Mouse (Mus musculus) kidney, adult 8-10 months (tissue): ENCODE results near the gene Zfp128.
"Not testable (repeated sequence)": the region's sequence is repeated elsewhere in the genome, so short reads cannot be mapped to it uniquely, and the experiment has no call there.

ENCODE experiments used
- DNase-seq, 2 experiments: peaks; one replicate each; pipeline ENCODE4 v3.0.0; 2022

The Zfp128 gene

GRCm38 (mm10) chr7:12880911-12881660, at the start of gene Zfp128:
Gene Zfp128 (plus strand): TSS chr7:12881177.
- peak; percentile 93 to 95 for DNase-seq

DNA sequence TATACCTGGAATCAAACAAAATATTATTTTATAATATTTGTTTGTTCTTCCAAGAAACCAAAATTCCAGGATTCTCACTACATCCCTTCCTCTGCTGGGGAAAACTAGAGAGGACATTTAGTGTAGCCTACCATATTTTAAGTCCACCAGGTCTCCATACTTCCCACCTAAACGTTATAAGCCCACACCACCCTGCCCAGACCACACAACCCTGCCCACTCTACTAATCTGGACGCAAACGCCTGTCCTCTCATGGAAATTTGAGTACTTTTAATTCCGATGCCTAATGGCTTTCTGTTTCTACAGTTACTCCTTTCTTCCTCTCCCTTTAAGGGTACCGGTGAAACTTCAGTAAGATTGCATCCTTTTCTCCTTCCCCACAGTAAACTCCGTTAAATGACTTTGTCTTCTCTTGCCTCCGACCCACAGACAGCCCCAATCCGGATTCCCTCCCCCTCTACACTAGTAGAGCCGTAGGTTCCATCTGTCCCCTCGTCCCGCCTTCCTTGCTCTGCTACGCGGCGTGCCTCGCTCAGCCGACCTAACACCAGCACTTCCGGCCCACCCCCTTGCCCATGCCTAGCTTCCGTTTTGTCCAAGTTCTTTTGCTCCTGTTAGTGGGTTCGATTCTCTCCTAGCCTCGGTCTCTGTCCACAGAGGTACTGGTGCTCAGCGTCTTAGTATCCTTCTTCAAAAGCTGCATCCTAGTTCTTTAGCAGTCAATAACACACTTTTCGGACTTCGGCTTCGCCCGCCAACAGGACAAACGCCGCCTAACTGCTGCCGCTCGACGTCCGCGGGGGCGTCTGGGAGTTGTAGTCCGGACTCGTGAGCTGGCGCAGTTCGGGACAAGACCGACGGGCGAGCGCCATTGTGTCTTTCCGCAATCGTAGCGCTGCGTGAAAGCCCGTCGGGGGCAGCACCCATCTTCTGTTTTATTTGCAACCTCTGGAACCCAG, 46.5 kb upstream of the Zfp128 start, which contains the start of gene Zfp110:
Gene Zfp110, plus strand, starts transcription at position 600 of the 959 bp plus-strand sequence.
- DNase-seq = peak; percentile 85 to 89

DNA sequence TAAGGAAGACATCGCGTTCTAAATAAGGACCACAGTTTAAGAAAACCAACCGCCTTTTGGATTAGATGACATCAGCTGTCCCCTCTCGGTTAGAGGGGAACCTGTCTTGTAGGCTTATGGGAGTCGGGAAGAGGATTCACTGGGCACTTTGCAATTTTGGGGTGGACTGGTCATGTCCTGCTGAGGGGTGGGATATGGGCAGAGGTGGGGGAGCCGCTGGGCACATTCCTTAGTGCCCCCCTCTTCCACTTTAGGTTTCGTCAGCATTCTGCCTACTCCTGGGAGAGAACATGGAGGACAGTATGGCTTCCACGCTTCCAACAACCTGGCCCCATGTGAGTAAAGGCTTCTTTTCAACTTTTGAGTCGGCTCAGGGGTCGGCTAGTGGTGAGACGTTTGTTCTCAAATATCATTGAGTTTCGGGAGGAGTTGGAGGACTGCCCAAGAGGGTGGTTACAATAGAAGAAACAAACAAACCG, 45.7 kb upstream of the Zfp128 start:
- DNase-seq = peak; percentile 7 to 11

GRCm38 (mm10) chr7:12835779-12836178, 45.2 kb upstream of the Zfp128 start:
- no peak for DNase-seq

DNA sequence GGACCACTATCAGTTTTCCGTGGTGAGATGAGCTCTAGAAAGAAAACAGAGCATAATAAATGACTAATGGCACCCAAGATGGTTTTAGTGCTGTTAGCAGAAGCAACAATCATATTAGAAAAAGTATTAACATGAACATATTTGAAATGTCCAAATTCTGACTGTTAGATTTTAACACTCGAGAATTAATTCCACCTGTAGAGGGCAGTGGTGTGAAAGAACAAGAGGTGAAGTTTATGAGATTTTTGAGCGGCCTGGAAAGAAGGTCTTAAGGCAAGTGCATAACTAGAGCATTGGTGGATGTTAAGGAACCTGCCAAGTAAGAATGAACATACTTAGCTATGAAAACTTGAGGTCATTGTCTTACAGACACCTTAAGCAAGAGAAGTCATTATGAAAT, 6.7 kb upstream of the Zfp128 start:
- DNase-seq = peak in 1 of 2 experiments; percentile 23

- DNase-seq = no peak
Observed at GRCm38 (mm10) chr7:12880036-12880435, 941 bp upstream of the Zfp128 start.

- DNase-seq = not testable (repeated sequence)
Observed at GRCm38 (mm10) chr7:12880497-12880896, 480 bp upstream of the Zfp128 start.

GRCm38 (mm10) chr7:12886563-12887266, 5.7 kb downstream of the Zfp128 start:
- no peak for DNase-seq

- DNase-seq = no peak
Observed at GRCm38 (mm10) chr7:12887585-12887984, 6.6 kb downstream of the Zfp128 start.

DNA sequence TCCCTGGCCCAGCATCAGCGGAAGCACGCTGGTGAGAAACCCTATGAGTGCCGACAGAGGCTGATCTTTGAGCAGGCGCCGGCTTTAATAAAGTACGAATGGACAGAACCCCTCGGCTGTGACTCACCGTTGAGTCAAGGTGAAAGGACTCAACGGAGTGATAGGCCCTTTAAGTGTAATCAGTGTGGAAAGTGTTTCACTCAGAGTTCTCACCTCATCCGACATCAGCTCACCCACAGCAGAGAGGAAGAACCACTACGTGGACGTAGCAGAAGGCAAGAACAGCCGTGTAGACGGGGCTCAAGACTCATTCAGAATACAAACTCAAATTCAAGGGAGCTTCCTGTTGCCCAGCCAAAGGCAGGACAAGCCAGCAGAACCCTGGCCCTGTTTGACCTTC, 10.0 kb downstream of the Zfp128 start:
- DNase-seq = no peak

- DNase-seq = no peak
Observed at GRCm38 (mm10) chr7:12891334-12891733, 10.4 kb downstream of the Zfp128 start.

- DNase-seq = peak; percentile 94 to 95
Observed at GRCm38 (mm10) chr7:12897655-12898410, 16.9 kb downstream of the Zfp128 start, which contains the start of gene Zscan22. Gene Zscan22 (plus strand): TSS chr7:12897815.

- no peak for DNase-seq
Observed at GRCm38 (mm10) chr7:12901517-12901916, 20.5 kb downstream of the Zfp128 start.

DNA sequence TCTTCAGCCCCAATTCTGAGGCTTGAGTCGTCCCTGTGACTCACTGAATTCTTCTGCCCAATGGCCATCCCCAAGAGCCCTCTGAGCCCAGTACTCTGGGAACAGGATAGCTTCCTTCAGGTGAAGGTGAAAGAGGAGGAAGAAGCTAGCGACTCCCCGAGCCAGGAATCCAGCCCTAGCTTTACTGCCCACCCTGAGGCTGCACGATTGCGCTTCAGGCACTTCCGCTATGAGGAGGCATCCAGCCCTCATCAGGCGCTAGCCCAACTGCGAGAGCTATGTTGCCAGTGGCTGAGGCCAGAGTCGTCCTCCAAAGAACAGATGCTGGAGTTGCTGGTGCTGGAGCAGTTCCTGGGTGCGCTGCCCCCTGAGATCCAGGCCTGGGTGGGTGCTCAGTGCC, 22.6 kb downstream of the Zfp128 start:
- no peak for DNase-seq

DNA sequence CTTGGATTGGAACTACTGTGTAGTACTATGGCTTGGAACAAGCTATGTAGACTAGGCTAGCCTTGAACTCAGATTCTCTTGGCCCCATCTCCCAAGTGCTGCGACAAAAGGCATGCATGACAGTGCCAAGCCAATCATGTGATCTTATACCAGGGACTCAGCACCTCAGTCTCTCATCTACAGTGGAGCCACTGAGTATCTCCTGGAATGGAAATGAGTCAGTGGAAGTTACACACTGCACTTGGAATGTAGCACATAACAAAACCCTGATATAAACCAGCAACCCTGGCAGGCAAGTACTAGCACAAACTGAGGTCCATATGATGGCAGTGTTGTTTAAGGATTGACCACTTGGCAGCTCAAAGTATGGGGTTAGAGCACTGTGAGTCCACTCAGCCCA, 24.2 kb downstream of the Zfp128 start:
- no peak for DNase-seq

DNA sequence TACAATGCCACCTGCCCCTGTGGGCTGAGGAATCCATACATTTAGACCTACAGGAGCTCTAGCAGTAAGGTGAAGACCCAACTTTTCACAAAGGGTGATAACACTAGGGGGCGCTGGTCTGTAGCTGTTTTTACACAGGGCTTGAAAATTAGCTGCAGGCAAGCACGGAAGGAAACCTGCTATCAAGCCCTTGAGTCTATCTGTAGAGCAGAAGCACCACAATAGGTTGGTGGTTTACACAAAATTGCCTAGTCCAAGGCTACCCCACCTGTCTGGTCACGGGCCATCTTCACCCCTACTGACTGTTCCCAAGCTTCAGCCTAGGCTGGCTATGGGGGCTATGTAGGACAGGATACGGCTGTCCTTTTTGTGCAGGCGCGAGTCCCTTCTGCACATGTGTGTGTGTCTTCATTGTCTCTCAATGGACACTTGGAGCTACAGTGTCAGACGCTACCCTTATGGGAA, 28.6 kb downstream of the Zfp128 start:
- peak; percentile 55 to 82 for DNase-seq

- peak; percentile 51 to 53 for DNase-seq
Observed at GRCm38 (mm10) chr7:12910181-12910668, 29.2 kb downstream of the Zfp128 start.

DNA sequence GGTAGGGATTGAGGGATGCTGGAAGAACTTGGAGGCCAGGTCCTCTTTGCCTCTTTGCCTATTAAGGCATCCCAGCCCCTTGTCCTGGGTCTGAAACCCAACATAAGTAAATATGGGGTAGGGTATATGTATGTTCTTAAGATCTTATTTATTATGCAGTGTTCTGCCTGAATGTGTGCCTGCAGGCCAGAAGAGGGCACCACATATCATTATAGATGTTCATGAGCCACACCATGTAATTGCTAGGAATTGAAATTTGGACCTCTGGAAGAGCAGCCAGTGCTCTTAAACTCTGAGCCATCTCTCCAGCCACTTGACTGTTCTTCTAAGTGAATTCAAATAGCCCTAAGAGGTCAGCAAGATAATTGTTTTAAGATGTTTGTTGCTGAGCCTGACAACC, 32.6 kb downstream of the Zfp128 start:
- DNase-seq = no peak

- not testable (repeated sequence) for DNase-seq
Observed at GRCm38 (mm10) chr7:12920495-12920894, 39.5 kb downstream of the Zfp128 start.

- no peak for DNase-seq
Observed at GRCm38 (mm10) chr7:12921318-12921704, 40.3 kb downstream of the Zfp128 start.

- DNase-seq = peak; percentile 99
Observed at GRCm38 (mm10) chr7:12921705-12922465, 40.9 kb downstream of the Zfp128 start, which contains the start of gene Rps5. Gene Rps5 (plus strand): TSS chr7:12922290.
